Mouse (Mus musculus) liver, embryonic 14.5 days (tissue): ENCODE results near the gene D630023F18Rik. TPM values are rescaled to one million over a fixed set of nuclear protein-coding genes. Genes with fewer than 3 reads are reported as not detected.
A peak's percentile ranks its signal among the peaks of the same experiment; 100 is the strongest.

Source experiments
- ATAC-seq: fragments of 200-750 bp; cut with Nextera tagmentation; 2 replicates; pipeline ENCODE4 v1.8.0; 2017; ENCODE audit warnings: moderate number of reproducible peaks, mild to moderate bottlenecking, moderate library complexity; ENCODE audit not compliant: insufficient read depth
- DNase-seq, 3 experiments: peaks; one replicate each; pipeline ENCODE4 v3.0.0-alpha.2; 2012 to 2013; ENCODE audit warnings: low read depth in 3 of 3, low spot score in 3 of 3
- H3K27ac ChIP-seq: fragments of 300-500 bp; sonication (generic); 2 replicates; pipeline ENCODE4 v1.5.1; 2014; ENCODE audit warnings: moderate library complexity, mild to moderate bottlenecking, control low read depth, inconsistent platforms
- H3K27me3 ChIP-seq: fragments of 300-500 bp; sonication (generic); 2 replicates; pipeline ENCODE4 v1.6.1; 2014; ENCODE audit warnings: mild to moderate bottlenecking, low read length, moderate library complexity; ENCODE audit not compliant: control insufficient read depth, insufficient read depth
- H3K36me3 ChIP-seq: fragments of 300-500 bp; sonication (generic); replicated peaks from 2 replicates; pipeline ENCODE4 v1.6.1; 2014; ENCODE audit warnings: low read depth; ENCODE audit not compliant: control insufficient read depth, insufficient read depth
- H3K4me1 ChIP-seq, 2 experiments: fragments of 200-500 bp in 1 of 2; fragments of 300-500 bp in 1 of 2; sonication (generic) in 1 of 2; replicated peaks; 2 replicates each; pipeline ENCODE4 v1.6.1; 2012 to 2014; ENCODE audit warnings: antibody characterized with exemption in 1 of 2, inconsistent platforms in 1 of 2, low read length in 1 of 2; ENCODE audit not compliant: control insufficient read depth in 2 of 2, insufficient read depth in 2 of 2
- H3K4me2 ChIP-seq: fragments of 300-500 bp; sonication (generic); 2 replicates; pipeline ENCODE4 v1.6.1; 2014; ENCODE audit warnings: low read depth, mild to moderate bottlenecking, control low read depth, moderate library complexity
- H3K4me3 ChIP-seq, 2 experiments: fragments of 200-500 bp in 1 of 2; fragments of 300-500 bp in 1 of 2; sonication (generic) in 1 of 2; 2 replicates each; pipeline ENCODE4 v1.5.1; 2012 to 2014; ENCODE audit warnings: low read depth in 2 of 2, low read length in 2 of 2, mild to moderate bottlenecking in 2 of 2, control low read depth in 1 of 2, inconsistent platforms in 1 of 2, moderate library complexity in 1 of 2; ENCODE audit not compliant: insufficient read depth in 1 of 2
- H3K9ac ChIP-seq: fragments of 300-500 bp; sonication (generic); replicated peaks from 2 replicates; pipeline ENCODE4 v1.6.1; 2014; ENCODE audit warnings: mild to moderate bottlenecking, control low read depth, moderate library complexity
- H3K9me3 ChIP-seq: fragments of 300-500 bp; sonication (generic); 2 replicates; pipeline ENCODE4 v1.6.1; 2016; ENCODE audit warnings: low read length, mixed read lengths; ENCODE audit not compliant: control insufficient read depth
- CTCF ChIP-seq: IDR thresholded peaks from 2 replicates; pipeline ENCODE4 v1.5.1; 2016; ENCODE audit warnings: antibody characterized with exemption, low read depth, control low read depth
- EP300 ChIP-seq: IDR thresholded peaks from 2 replicates; pipeline ENCODE4 v1.6.1; 2016; ENCODE audit warnings: antibody characterized with exemption, low read depth
- WGBS: fragments of 180-500 bp; shearing (Covaris S2); extraction: QIAGEN DNeasy Blood & Tissue Kit; methylation state at CpG from one replicate; pipeline ENCODE4 v1.1.7; 2014; ENCODE audit not compliant: insufficient replicate concordance; 5-methylcytosine and 5-hydroxymethylcytosine counted together
- polyA plus RNA-seq, 2 experiments: library from polyadenylated mRNA; depleted of rRNA in 1 of 2; stranded (reverse) in 1 of 2; unstranded in 1 of 2; fragments of >200 nt; fragmentation: Nextera tagmentation in 1 of 2; extraction: Ambion mirVana in 1 of 2; gene quantifications; 2 replicates each; pipeline versions ENCODE4 v1.2.1 to v1.2.3; 2012 to 2014

Gene D630023F18Rik
- polyA plus RNA-seq, 2 experiments = 0.13 to 0.18 TPM

GRCm38 (mm10) chr1:65112807-65113196 is 10.2 kb downstream of the D630023F18Rik start:
- peaks cover 0 to 8% of the 10 kb centered on the region in 2 experiments; a peak in 2 of 4 replicates for H3K4me1 ChIP-seq
- no peak overlapping the region for H3K4me3 ChIP-seq
- H3K27me3 ChIP-seq = no peaks in the 10 kb centered on the region
- DNase-seq (no peak), ATAC-seq (no peak)
- no peaks in the 10 kb centered on the region for H3K36me3 ChIP-seq
- no peaks in the 10 kb centered on the region for H3K9me3 ChIP-seq
- no peak for TF ChIP-seq CTCF
- no peak for TF ChIP-seq EP300
- no peak overlapping the region for H3K27ac ChIP-seq
- peak overlapping the region; percentile 43 for H3K4me2 ChIP-seq
- WGBS = 31% methylated on average over 14 of the region's 14 CpGs
- H3K9ac ChIP-seq = no peak overlapping the region

- Histone ChIP-seq H3K36me3 (no peaks in the 10 kb centered on the region), H3K4me1 (peaks cover 0 to 8% of the 10 kb centered on the region in 2 experiments; a peak in 2 of 4 replicates), H3K4me3 (no peak overlapping the region), H3K9me3 (no peaks in the 10 kb centered on the region), H3K9ac (no peak overlapping the region), H3K27ac (no peak overlapping the region), H3K4me2 (peak overlapping the region; percentile 43), H3K27me3 (no peaks in the 10 kb centered on the region)
- peak; percentile 49 to 58 (median 52) for DNase-seq
- 8% methylated on average over 8 of the region's 8 CpGs for WGBS
- no peak for ATAC-seq
- TF ChIP-seq EP300 (no peak), CTCF (peak; percentile 86)
These were observed 10.8 kb downstream of the D630023F18Rik start for GRCm38 (mm10) chr1:65112031-65112806.

GRCm38 (mm10) chr1:65109756-65110435 is 13.1 kb downstream of the D630023F18Rik start:
- ATAC-seq (no peak), DNase-seq (no peak)
- Histone ChIP-seq H3K27me3 (no peaks in the 10 kb centered on the region), H3K4me2 (no peak overlapping the region), H3K4me1 (peaks cover 0 to 8% of the 10 kb centered on the region in 2 experiments; a peak in 2 of 4 replicates), H3K4me3 (no peak overlapping the region), H3K9ac (no peak overlapping the region), H3K9me3 (no peaks in the 10 kb centered on the region), H3K27ac (no peak overlapping the region), H3K36me3 (no peaks in the 10 kb centered on the region)
- TF ChIP-seq CTCF (no peak), EP300 (no peak)
- 63% methylated on average over 25 of the region's 25 CpGs for WGBS

GRCm38 (mm10) chr1:65109196-65109595 is 13.8 kb downstream of the D630023F18Rik start:
- Histone ChIP-seq H3K9ac (no peak overlapping the region), H3K4me2 (no peak overlapping the region), H3K27me3 (no peaks in the 10 kb centered on the region), H3K4me1 (peaks cover 0 to 8% of the 10 kb centered on the region in 2 experiments; a peak in 2 of 4 replicates), H3K4me3 (no peak overlapping the region), H3K27ac (no peak overlapping the region), H3K9me3 (no peaks in the 10 kb centered on the region), H3K36me3 (no peaks in the 10 kb centered on the region)
- ATAC-seq (no peak), DNase-seq (no peak)
- TF ChIP-seq CTCF (no peak), EP300 (no peak)
- 46% methylated on average over 8 of the region's 8 CpGs for WGBS

GRCm38 (mm10) chr1:65107654-65108279 is 15.2 kb downstream of the D630023F18Rik start:
- H3K27me3 ChIP-seq = no peaks in the 10 kb centered on the region
- no peak overlapping the region for H3K27ac ChIP-seq
- ATAC-seq (no peak), DNase-seq (no peak)
- no peaks in the 10 kb centered on the region for H3K36me3 ChIP-seq
- peaks cover 0 to 1% of the 10 kb centered on the region in 2 experiments; a peak in 2 of 4 replicates for H3K4me1 ChIP-seq
- no peaks in the 10 kb centered on the region for H3K9me3 ChIP-seq
- 62% methylated on average over 10 of the region's 10 CpGs for WGBS
- H3K9ac ChIP-seq = no peak overlapping the region
- no peak overlapping the region for H3K4me3 ChIP-seq
- no peak overlapping the region for H3K4me2 ChIP-seq
- TF ChIP-seq EP300 = no peak
- no peak for TF ChIP-seq CTCF
